Mouse (Mus musculus): ENCODE results near the gene Tgfb1i1. TPM values are rescaled to one million over a fixed set of nuclear protein-coding genes. Genes with fewer than 3 reads are reported as not detected.

Tgfb1i1 gene
- polyA plus RNA-seq, 1 experiment from 2014 or later = 111 TPM

GRCm38 (mm10) chr7:128265411-128265810, 18.8 kb downstream of the Tgfb1i1 start, which contains the start of gene Slc5a2:
Gene Slc5a2 (plus strand): TSS chr7:128265657.
- Histone ChIP-seq H3K4me2 (replicated peaks; ENCODE audit: low read depth) (no peak within 1 kb of the TSS), H3K4me3 (ENCODE audit: low read depth, low read length) (no peak within 1 kb of the TSS), H3K9me3 (ENCODE audit: control insufficient read depth) (no peaks in the 10 kb centered on the region), H3K27me3 (replicated peaks; ENCODE audit: control insufficient read depth, insufficient read depth, low read length) (no peaks in the 10 kb centered on the region), H3K9ac (ENCODE audit: low read depth, low read length) (no peak within 1 kb of the TSS), H3K27ac (ENCODE audit: low read depth, low read length) (no peak within 1 kb of the TSS), H3K36me3 (ENCODE audit: control insufficient read depth, insufficient read depth) (no peaks in the 10 kb centered on the region), H3K4me1 (replicated peaks; ENCODE audit: control insufficient read depth, insufficient read depth, low read length) (no peaks in the 10 kb centered on the region)
- WGBS = 81% methylated on average over 6 of the region's 6 CpGs
- TF ChIP-seq CTCF (IDR thresholded peaks at IDR 0.05; ENCODE audit: low read depth) = no peak
- no peak for ATAC-seq

- no peak overlapping the region for H3K4me2 ChIP-seq (replicated peaks; ENCODE audit: low read depth)
- H3K36me3 ChIP-seq (ENCODE audit: control insufficient read depth, insufficient read depth) = peaks cover 3% of the 10 kb centered on the region; the same call in 1 of the 2 replicates
- 69% methylated on average over 5 of the region's 5 CpGs for WGBS
- no peak overlapping the region for H3K4me3 ChIP-seq (ENCODE audit: low read depth, low read length)
- no peaks in the 10 kb centered on the region for H3K27me3 ChIP-seq (replicated peaks; ENCODE audit: control insufficient read depth, insufficient read depth, low read length)
- TF ChIP-seq CTCF (IDR thresholded peaks at IDR 0.05; ENCODE audit: low read depth) = no peak
- H3K27ac ChIP-seq (ENCODE audit: low read depth, low read length) = no peak overlapping the region
- H3K9ac ChIP-seq (ENCODE audit: low read depth, low read length) = no peak overlapping the region
- H3K4me1 ChIP-seq (replicated peaks; ENCODE audit: control insufficient read depth, insufficient read depth, low read length) = no peaks in the 10 kb centered on the region
- ATAC-seq = no peak
- no peaks in the 10 kb centered on the region for H3K9me3 ChIP-seq (ENCODE audit: control insufficient read depth)
Measured at GRCm38 (mm10) chr7:128266056-128266455, 19.4 kb downstream of the Tgfb1i1 start.

GRCm38 (mm10) chr7:128267391-128267790, 20.8 kb downstream of the Tgfb1i1 start:
- Histone ChIP-seq H3K27me3 (replicated peaks; ENCODE audit: control insufficient read depth, insufficient read depth, low read length) (no peaks in the 10 kb centered on the region), H3K4me3 (ENCODE audit: low read depth, low read length) (no peak overlapping the region), H3K4me1 (replicated peaks; ENCODE audit: control insufficient read depth, insufficient read depth, low read length) (no peaks in the 10 kb centered on the region), H3K9ac (ENCODE audit: low read depth, low read length) (no peak overlapping the region), H3K36me3 (ENCODE audit: control insufficient read depth, insufficient read depth) (peaks cover 14% of the 10 kb centered on the region), H3K27ac (ENCODE audit: low read depth, low read length) (no peak overlapping the region), H3K4me2 (replicated peaks; ENCODE audit: low read depth) (no peak overlapping the region), H3K9me3 (ENCODE audit: control insufficient read depth) (no peaks in the 10 kb centered on the region)
- ATAC-seq = no peak
- TF ChIP-seq CTCF (IDR thresholded peaks at IDR 0.05; ENCODE audit: low read depth) = no peak
- 63% methylated on average over 13 of the region's 13 CpGs for WGBS

- no peak for ATAC-seq
- H3K9me3 ChIP-seq (ENCODE audit: control insufficient read depth) = no peaks in the 10 kb centered on the region
- no peak for TF ChIP-seq CTCF (IDR thresholded peaks at IDR 0.05; ENCODE audit: low read depth)
- H3K36me3 ChIP-seq (ENCODE audit: control insufficient read depth, insufficient read depth) = peaks cover 17% of the 10 kb centered on the region
- H3K9ac ChIP-seq (ENCODE audit: low read depth, low read length) = no peak overlapping the region
- H3K27me3 ChIP-seq (replicated peaks; ENCODE audit: control insufficient read depth, insufficient read depth, low read length) = no peaks in the 10 kb centered on the region
- no peak overlapping the region for H3K27ac ChIP-seq (ENCODE audit: low read depth, low read length)
- H3K4me1 ChIP-seq (replicated peaks; ENCODE audit: control insufficient read depth, insufficient read depth, low read length) = no peaks in the 10 kb centered on the region
- no peak overlapping the region for H3K4me2 ChIP-seq (replicated peaks; ENCODE audit: low read depth)
- 76% methylated on average over 7 of the region's 7 CpGs for WGBS
- no peak overlapping the region for H3K4me3 ChIP-seq (ENCODE audit: low read depth, low read length)
Measured at GRCm38 (mm10) chr7:128267813-128268212, 21.2 kb downstream of the Tgfb1i1 start.

- Histone ChIP-seq H3K27ac (ENCODE audit: low read depth, low read length) (no peak overlapping the region), H3K4me1 (replicated peaks; ENCODE audit: control insufficient read depth, insufficient read depth, low read length) (no peaks in the 10 kb centered on the region), H3K4me3 (ENCODE audit: low read depth, low read length) (no peak overlapping the region), H3K9me3 (ENCODE audit: control insufficient read depth) (no peaks in the 10 kb centered on the region), H3K36me3 (ENCODE audit: control insufficient read depth, insufficient read depth) (peaks cover 40% of the 10 kb centered on the region), H3K27me3 (replicated peaks; ENCODE audit: control insufficient read depth, insufficient read depth, low read length) (no peaks in the 10 kb centered on the region), H3K4me2 (replicated peaks; ENCODE audit: low read depth) (peak overlapping the region; percentile 27), H3K9ac (ENCODE audit: low read depth, low read length) (no peak overlapping the region)
- WGBS = 31% methylated on average over 13 of the region's 13 CpGs
- ATAC-seq = peak; percentile 69
- TF ChIP-seq CTCF (IDR thresholded peaks at IDR 0.05; ENCODE audit: low read depth) = no peak
Measured at GRCm38 (mm10) chr7:128270431-128270850, 23.8 kb downstream of the Tgfb1i1 start.

- no peaks in the 10 kb centered on the region for H3K9me3 ChIP-seq (ENCODE audit: control insufficient read depth)
- ATAC-seq = no peak
- H3K27ac ChIP-seq (ENCODE audit: low read depth, low read length) = no peak overlapping the region
- H3K4me2 ChIP-seq (replicated peaks; ENCODE audit: low read depth) = no peak overlapping the region
- TF ChIP-seq CTCF (IDR thresholded peaks at IDR 0.05; ENCODE audit: low read depth) = no peak
- H3K36me3 ChIP-seq (ENCODE audit: control insufficient read depth, insufficient read depth) = peaks cover 50% of the 10 kb centered on the region
- H3K9ac ChIP-seq (ENCODE audit: low read depth, low read length) = no peak overlapping the region
- no peaks in the 10 kb centered on the region for H3K4me1 ChIP-seq (replicated peaks; ENCODE audit: control insufficient read depth, insufficient read depth, low read length)
- no peaks in the 10 kb centered on the region for H3K27me3 ChIP-seq (replicated peaks; ENCODE audit: control insufficient read depth, insufficient read depth, low read length)
- H3K4me3 ChIP-seq (ENCODE audit: low read depth, low read length) = no peak overlapping the region
- 92% methylated on average over 9 of the region's 9 CpGs for WGBS
Measured at GRCm38 (mm10) chr7:128271496-128271895, 24.9 kb downstream of the Tgfb1i1 start.

- peaks cover 84% of the 10 kb centered on the region for H3K36me3 ChIP-seq (ENCODE audit: control insufficient read depth, insufficient read depth)
- WGBS = 97% methylated on average over 6 of the region's 6 CpGs
- no peak for TF ChIP-seq CTCF (IDR thresholded peaks at IDR 0.05; ENCODE audit: low read depth)
- no peaks in the 10 kb centered on the region for H3K27me3 ChIP-seq (replicated peaks; ENCODE audit: control insufficient read depth, insufficient read depth, low read length)
- H3K9ac ChIP-seq (ENCODE audit: low read depth, low read length) = no peak overlapping the region
- H3K27ac ChIP-seq (ENCODE audit: low read depth, low read length) = no peak overlapping the region
- H3K4me1 ChIP-seq (replicated peaks; ENCODE audit: control insufficient read depth, insufficient read depth, low read length) = no peaks in the 10 kb centered on the region
- no peak overlapping the region for H3K4me3 ChIP-seq (ENCODE audit: low read depth, low read length)
- no peak overlapping the region for H3K4me2 ChIP-seq (replicated peaks; ENCODE audit: low read depth)
- no peaks in the 10 kb centered on the region for H3K9me3 ChIP-seq (ENCODE audit: control insufficient read depth)
- no peak for ATAC-seq
Measured at GRCm38 (mm10) chr7:128276051-128276450, 29.4 kb downstream of the Tgfb1i1 start.
